Comparison of ENCODE assay signal across 8 mouse cellular contexts in genomic region chr7:45459564-45460140, GRCm38 (mm10). TPM values are rescaled to one million over a fixed set of nuclear protein-coding genes. Genes with fewer than 3 reads are reported as not detected.
DNase-seq lines count a peak whose midpoint lies in the region; ATAC-seq and TF ChIP-seq lines count a peak whose summit lies in the region.
"Not testable (repeated sequence)": the region's sequence is repeated elsewhere in the genome, so short reads cannot be mapped to it uniquely, and the experiment has no call there.

TSS of gene Ftl1 (minus strand) at chr7:45459884.

- POLR2A ChIA-PET in Patski (lab: Charles Lee): not testable (repeated sequence)

- H3K4me1 ChIP-seq in hindbrain, embryonic 13.5 days (replicated peaks): peaks cover 45% of the 10 kb centered on the region

- TF ChIP-seq CTCF in Patski (IDR thresholded peaks at IDR 0.05): not testable (repeated sequence)

- peak; percentile 77 for ATAC-seq in Patski
- peak; percentile 96 for ATAC-seq in hindbrain, embryonic 13.5 days (ENCODE audit: low FRiP score)

- H3K27me3 ChIP-seq in Patski; hindbrain, embryonic 13.5 days: not testable (repeated sequence)

- peak; percentile 88 for DNase-seq in Patski (ENCODE audit: low read depth, low spot score)
- peak; percentile 96 for DNase-seq in cerebellum, postnatal 14 days
- DNase-seq in frontal cortex, postnatal 14 days (ENCODE audit: low spot score in 2 of 2): peak; percentile 97
- DNase-seq in layer of hippocampus, postnatal 25 days (ENCODE audit: extremely low spot score in 1 of 2, low spot score in 1 of 2): peak; percentile 81
- peak; percentile 99 for DNase-seq in lung, postnatal 25 days (ENCODE audit: low spot score)
- DNase-seq in retina, embryonic 14.5 days (ENCODE audit: low spot score): peak; percentile 99
- DNase-seq in thymus, postnatal 4 days: peak; percentile 92

- H3K9me3 ChIP-seq in hindbrain, embryonic 13.5 days: not testable (repeated sequence)

- WGBS in hindbrain, embryonic 13.5 days: under 1% methylated on average over 26 of the region's 37 CpGs

- peak within 1 kb of the TSS; percentile 97 for H3K27ac ChIP-seq in hindbrain, embryonic 13.5 days

- peak within 1 kb of the TSS; percentile 95 for H3K9ac ChIP-seq in hindbrain, embryonic 13.5 days

- peak within 1 kb of the TSS; percentile 98 for H3K4me2 ChIP-seq in hindbrain, embryonic 13.5 days

- H3K36me3 ChIP-seq in hindbrain, embryonic 13.5 days: peaks cover 59% of the 10 kb centered on the region

- CTCF ChIA-PET in Patski (lab: Charles Lee): interaction anchor here (0.7 kb wide), 1 partner anchor 223 kb away, joined by 3 read pairs; no protein-coding TSS in a partner anchor

- H3K4me3 ChIP-seq in hindbrain, embryonic 13.5 days: peak within 1 kb of the TSS; percentile 86

- in situ Hi-C loops in Patski (cut with MboI; ENCODE audit: low pct_unique_long_range_greater_than_20kb): not testable (repeated sequence)

RNA-seq across cellular contexts. Expression of gene Ftl1, which starts in this region (rescaled TPM):
- 15.6 TPM for polyA plus RNA-seq in Patski (2021)
- 7,019 and 7,066 TPM in 2 replicates for polyA plus RNA-seq in hindbrain, embryonic 13.5 days (2015; fragmentation: Nextera tagmentation; extraction: Ambion mirVana)
- 100 to 1,000 TPM; 204 to 228 TPM for total RNA-seq in layer of hippocampus, postnatal 25 days (2021)

Comparison
In these comparisons a context has a peak if more than half of its experiments do, and no peak if none do; other contexts are left out.
1. Peak in every context shown above with its lines: DNase-seq, ATAC-seq, H3K4me3 ChIP-seq and H3K27ac ChIP-seq.
2. RNA of gene Ftl1 (polyA plus RNA-seq): 7,019 to 7,066 TPM in hindbrain, embryonic 13.5 days; 15.6 TPM in Patski (single experiment); every median in the first group is over 100 times any median in the second.